Mouse (Mus musculus) limb, embryonic 12.5 days (tissue): Measurements from ENCODE around the gene Tex10. TPM values are rescaled to one million over a fixed set of nuclear protein-coding genes. Genes with fewer than 3 reads are reported as not detected.

ENCODE experiments used
- ATAC-seq: fragments of 200-750 bp; cut with Nextera tagmentation; 2 replicates; pipeline ENCODE4 v1.8.0; 2017; ENCODE audit warnings: low read depth, moderate TSS enrichment; ENCODE audit not compliant: insufficient number of reproducible peaks, insufficient read depth, low FRiP score, low TSS enrichment
- H3K27ac ChIP-seq: fragments of 300-500 bp; sonication (generic); 2 replicates; pipeline ENCODE4 v1.5.1; 2016; ENCODE audit warnings: mild to moderate bottlenecking, moderate library complexity
- H3K27me3 ChIP-seq: fragments of 300-500 bp; sonication (generic); 2 replicates; pipeline ENCODE4 v1.6.1; 2016; ENCODE audit warnings: mild to moderate bottlenecking, moderate library complexity
- H3K36me3 ChIP-seq: fragments of 300-500 bp; sonication (generic); 2 replicates; pipeline ENCODE4 v1.6.1; 2016; ENCODE audit warnings: mild to moderate bottlenecking, moderate library complexity
- H3K4me1 ChIP-seq: fragments of 300-500 bp; sonication (generic); replicated peaks from 2 replicates; pipeline ENCODE4 v1.6.1; 2016
- H3K4me2 ChIP-seq: fragments of 300-500 bp; sonication (generic); 2 replicates; pipeline ENCODE4 v1.6.1; 2016; ENCODE audit warnings: mild to moderate bottlenecking, moderate library complexity
- H3K4me3 ChIP-seq: fragments of 300-500 bp; sonication (generic); replicated peaks from 2 replicates; pipeline ENCODE4 v1.5.1; 2016; ENCODE audit warnings: mild to moderate bottlenecking
- H3K9ac ChIP-seq: fragments of 300-500 bp; sonication (generic); replicated peaks from 2 replicates; pipeline ENCODE4 v1.6.1; 2016; ENCODE audit warnings: mild to moderate bottlenecking, moderate library complexity
- H3K9me3 ChIP-seq: fragments of 300-500 bp; sonication (generic); 2 replicates; pipeline ENCODE4 v1.6.1; 2016; ENCODE audit warnings: mild to moderate bottlenecking, moderate library complexity
- WGBS: fragments of 180-500 bp; shearing (Covaris S2); methylation state at CpG from one replicate; pipeline ENCODE4 v1.1.7; 2016; 5-methylcytosine and 5-hydroxymethylcytosine counted together
- polyA plus RNA-seq: library from polyadenylated mRNA; unstranded; fragments of >200 nt; fragmentation: Nextera tagmentation; extraction: Ambion mirVana; gene quantifications from 2 replicates; pipeline ENCODE4 v1.2.1, GENCODE M21; 2016

Gene Tex10
- polyA plus RNA-seq, 1 experiment from 2014 or later, result 67.6 TPM

DNA sequence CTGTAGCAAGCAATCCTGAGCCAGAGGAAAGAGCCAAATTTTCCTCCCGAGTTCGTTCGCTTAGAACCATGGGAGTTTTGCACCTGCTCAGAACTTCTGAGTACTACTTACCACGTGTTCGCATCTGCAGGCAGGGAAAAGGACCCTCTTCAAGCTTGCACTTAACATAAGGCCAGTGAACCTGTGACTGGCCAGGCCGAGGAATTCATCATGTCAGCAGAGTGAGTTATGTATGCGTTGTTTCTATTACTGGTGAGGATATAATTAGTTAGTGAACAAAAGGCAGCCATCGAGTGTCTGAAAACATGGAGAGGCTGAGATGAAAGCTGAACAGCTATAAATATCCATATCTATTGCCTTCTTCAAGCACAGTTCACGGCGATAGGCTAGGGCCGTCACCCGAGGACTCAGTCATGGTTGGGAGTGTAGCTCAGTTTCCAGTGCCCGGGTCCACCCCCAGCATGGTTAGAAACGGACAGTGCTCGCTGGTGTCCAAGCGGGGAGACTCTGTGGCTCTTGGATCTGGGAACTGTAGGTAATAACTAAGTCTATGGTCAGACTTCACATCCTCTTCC, 70.1 kb downstream of the Tex10 start:
- 82% methylated on average over 16 of the region's 16 CpGs for WGBS
- ATAC-seq, result no peak
- no peak overlapping the region for H3K4me3 ChIP-seq

GRCm38 (mm10) chr4:48396949-48397348, 76.3 kb downstream of the Tex10 start:
- H3K4me2 ChIP-seq, result no peak overlapping the region
- peaks cover 19% of the 10 kb centered on the region for H3K36me3 ChIP-seq
- no peak overlapping the region for H3K9ac ChIP-seq
- no peaks in the 10 kb centered on the region for H3K4me1 ChIP-seq
- no peak for ATAC-seq
- H3K9me3 ChIP-seq, result no peaks in the 10 kb centered on the region
- WGBS, result 94% methylated on average over 3 of the region's 3 CpGs
- no peaks in the 10 kb centered on the region for H3K27me3 ChIP-seq
- H3K27ac ChIP-seq, result no peak overlapping the region
- H3K4me3 ChIP-seq, result no peak overlapping the region

More for the DNA sequence above, 70.1 kb downstream of the Tex10 start:
- no peaks in the 10 kb centered on the region for H3K9me3 ChIP-seq
- H3K4me2 ChIP-seq, result no peak overlapping the region
- H3K36me3 ChIP-seq, result peaks cover 5% of the 10 kb centered on the region
- no peak overlapping the region for H3K27ac ChIP-seq
- no peaks in the 10 kb centered on the region for H3K27me3 ChIP-seq
- no peak overlapping the region for H3K9ac ChIP-seq
- no peaks in the 10 kb centered on the region for H3K4me1 ChIP-seq

- H3K4me2 ChIP-seq, result no peak overlapping the region
- H3K4me1 ChIP-seq, result no peaks in the 10 kb centered on the region
- no peaks in the 10 kb centered on the region for H3K36me3 ChIP-seq
- no peaks in the 10 kb centered on the region for H3K9me3 ChIP-seq
- H3K27ac ChIP-seq, result no peak overlapping the region
- H3K9ac ChIP-seq, result no peak overlapping the region
- no peak for ATAC-seq
- 85% methylated on average over 5 of the region's 5 CpGs for WGBS
- H3K4me3 ChIP-seq, result no peak overlapping the region
- H3K27me3 ChIP-seq, result no peaks in the 10 kb centered on the region
Measured at GRCm38 (mm10) chr4:48382506-48382905, 90.8 kb downstream of the Tex10 start.

- Histone ChIP-seq H3K4me1 (no peaks in the 10 kb centered on the region), H3K4me3 (no peak overlapping the region), H3K36me3 (no peaks in the 10 kb centered on the region), H3K27me3 (no peaks in the 10 kb centered on the region), H3K4me2 (no peak overlapping the region), H3K9ac (no peak overlapping the region), H3K9me3 (no peaks in the 10 kb centered on the region), H3K27ac (no peak overlapping the region)
- 6% methylated on average over 2 of the region's 2 CpGs for WGBS
- no peak for ATAC-seq
Measured at GRCm38 (mm10) chr4:48380940-48381339, 92.3 kb downstream of the Tex10 start.

Other genes starting within 250 kb of the Tex10 start
- gene Erp44, start 193.9 kb downstream of the Tex10 start, polyA plus RNA-seq, result 71.0 and 71.9 TPM in 2 replicates
- 12.0 and 12.6 TPM in 2 replicates for gene Invs, start 193.7 kb downstream of the Tex10 start, polyA plus RNA-seq
- gene Msantd3, start 66.5 kb upstream of the Tex10 start, polyA plus RNA-seq, result 30.9 and 36.4 TPM in 2 replicates
- 110 and 112 TPM in 2 replicates for gene Tmeff1, start 111.7 kb upstream of the Tex10 start, polyA plus RNA-seq
- gene Cavin4, start 190.1 kb upstream of the Tex10 start, polyA plus RNA-seq, result 1.0 and 2.0 TPM in 2 replicates